Mouse (Mus musculus) kidney, embryonic 14.5 days (tissue): ENCODE measurements around the gene Gm10972. TPM values are rescaled to one million over a fixed set of nuclear protein-coding genes. Genes with fewer than 3 reads are reported as not detected.

ENCODE experiments used
- ATAC-seq: fragments of 200-750 bp; cut with Nextera tagmentation; 2 replicates; pipeline ENCODE4 v1.8.0; 2017; ENCODE audit warnings: moderate number of reproducible peaks, mild to moderate bottlenecking, moderate TSS enrichment, moderate library complexity; ENCODE audit not compliant: low FRiP score, low TSS enrichment
- H3K27ac ChIP-seq: fragments of 300-500 bp; sonication (generic); 2 replicates; pipeline ENCODE4 v1.5.1; 2014; ENCODE audit warnings: low read depth, mild to moderate bottlenecking, low read length, moderate library complexity, mixed read lengths
- H3K27me3 ChIP-seq: fragments of 300-500 bp; sonication (generic); 2 replicates; pipeline ENCODE4 v1.6.1; 2014; ENCODE audit warnings: mild to moderate bottlenecking, low read length; ENCODE audit not compliant: control insufficient read depth, insufficient read depth
- H3K36me3 ChIP-seq: fragments of 300-500 bp; sonication (generic); 2 replicates; pipeline ENCODE4 v1.6.1; 2014; ENCODE audit warnings: low read length, mixed read lengths; ENCODE audit not compliant: control insufficient read depth, insufficient read depth
- H3K4me1 ChIP-seq: fragments of 300-500 bp; sonication (generic); 2 replicates; pipeline ENCODE4 v1.6.1; 2014; ENCODE audit warnings: low read length, mixed read lengths; ENCODE audit not compliant: control insufficient read depth, insufficient read depth
- H3K4me2 ChIP-seq: fragments of 300-500 bp; sonication (generic); replicated peaks from 2 replicates; pipeline ENCODE4 v1.6.1; 2014; ENCODE audit warnings: low read depth, mild to moderate bottlenecking, low read length
- H3K4me3 ChIP-seq: fragments of 300-500 bp; sonication (generic); 2 replicates; pipeline ENCODE4 v1.5.1; 2014; ENCODE audit warnings: mild to moderate bottlenecking, low read length
- H3K9ac ChIP-seq: fragments of 300-500 bp; sonication (generic); 2 replicates; pipeline ENCODE4 v1.6.1; 2014; ENCODE audit warnings: low read depth, mild to moderate bottlenecking, low read length, moderate library complexity
- H3K9me3 ChIP-seq: fragments of 300-500 bp; sonication (generic); 2 replicates; pipeline ENCODE4 v1.6.1; 2016; ENCODE audit warnings: low read length; ENCODE audit not compliant: control insufficient read depth
- WGBS: fragments of 180-500 bp; shearing (Covaris S2); extraction: QIAGEN DNeasy Blood & Tissue Kit; methylation state at CpG from one replicate; pipeline ENCODE4 v1.1.7; 2014; 5-methylcytosine and 5-hydroxymethylcytosine counted together
- polyA plus RNA-seq: library from polyadenylated mRNA; unstranded; fragments of >200 nt; fragmentation: Nextera tagmentation; extraction: Ambion mirVana; gene quantifications from 2 replicates; pipeline ENCODE4 v1.2.1, GENCODE M21; 2014

Gm10972 gene
- polyA plus RNA-seq, 1 experiment from 2014 or later, result not detected

- H3K27me3 ChIP-seq, result no peaks in the 10 kb centered on the region
- no peak overlapping the region for H3K27ac ChIP-seq
- H3K9me3 ChIP-seq, result no peaks in the 10 kb centered on the region
- H3K4me1 ChIP-seq, result no peaks in the 10 kb centered on the region
- peak; percentile 76 for ATAC-seq
- H3K4me3 ChIP-seq, result no peak overlapping the region
- H3K9ac ChIP-seq, result no peak overlapping the region
- WGBS, result 61% methylated on average over 7 of the region's 7 CpGs
- H3K36me3 ChIP-seq, result no peaks in the 10 kb centered on the region
- H3K4me2 ChIP-seq, result no peak overlapping the region
Observed at GRCm38 (mm10) chr3:94613258-94613878, 29.5 kb upstream of the Gm10972 start.

- Histone ChIP-seq H3K4me3 (no peak overlapping the region), H3K27ac (no peak overlapping the region), H3K4me1 (no peaks in the 10 kb centered on the region), H3K27me3 (no peaks in the 10 kb centered on the region), H3K9ac (no peak overlapping the region), H3K36me3 (no peaks in the 10 kb centered on the region; the same call in 1 of the 2 replicates), H3K4me2 (no peak overlapping the region), H3K9me3 (no peaks in the 10 kb centered on the region)
- no peak for ATAC-seq
- WGBS, result 84% methylated on average over 4 of the region's 4 CpGs
Observed at GRCm38 (mm10) chr3:94616717-94617116, 26.2 kb upstream of the Gm10972 start.

- Histone ChIP-seq H3K9ac (no peak overlapping the region), H3K36me3 (no peaks in the 10 kb centered on the region; the same call in 1 of the 2 replicates), H3K27me3 (no peaks in the 10 kb centered on the region), H3K4me1 (no peaks in the 10 kb centered on the region), H3K4me2 (no peak overlapping the region), H3K9me3 (no peaks in the 10 kb centered on the region), H3K4me3 (no peak overlapping the region), H3K27ac (no peak overlapping the region)
- ATAC-seq, result no peak
- WGBS, result 86% methylated on average over 11 of the region's 11 CpGs
Observed at GRCm38 (mm10) chr3:94621740-94622507, 21.0 kb upstream of the Gm10972 start.

GRCm38 (mm10) chr3:94622550-94622949 lies 20.4 kb upstream of the Gm10972 start:
- Histone ChIP-seq H3K9ac (no peak overlapping the region), H3K4me1 (no peaks in the 10 kb centered on the region), H3K27me3 (no peaks in the 10 kb centered on the region), H3K9me3 (no peaks in the 10 kb centered on the region), H3K36me3 (no peaks in the 10 kb centered on the region; the same call in 1 of the 2 replicates), H3K4me3 (no peak overlapping the region), H3K27ac (no peak overlapping the region), H3K4me2 (no peak overlapping the region)
- no peak for ATAC-seq
- WGBS, result 93% methylated on average over 10 of the region's 10 CpGs

- Histone ChIP-seq H3K27ac (no peak overlapping the region), H3K4me2 (no peak overlapping the region), H3K9me3 (no peaks in the 10 kb centered on the region), H3K36me3 (no peaks in the 10 kb centered on the region; the same call in 1 of the 2 replicates), H3K9ac (no peak overlapping the region), H3K27me3 (no peaks in the 10 kb centered on the region), H3K4me3 (no peak overlapping the region), H3K4me1 (no peaks in the 10 kb centered on the region)
- ATAC-seq, result no peak
- 84% methylated on average over 4 of the region's 4 CpGs for WGBS
Observed at GRCm38 (mm10) chr3:94624281-94624680, 18.6 kb upstream of the Gm10972 start.

- no peaks in the 10 kb centered on the region for H3K9me3 ChIP-seq
- no peak overlapping the region for H3K9ac ChIP-seq
- no peak for ATAC-seq
- H3K36me3 ChIP-seq, result no peaks in the 10 kb centered on the region
- no peaks in the 10 kb centered on the region for H3K4me1 ChIP-seq
- H3K4me2 ChIP-seq, result no peak overlapping the region
- 86% methylated on average over 5 of the region's 5 CpGs for WGBS
- H3K27me3 ChIP-seq, result no peaks in the 10 kb centered on the region
- no peak overlapping the region for H3K27ac ChIP-seq
- H3K4me3 ChIP-seq, result no peak overlapping the region
Observed at GRCm38 (mm10) chr3:94628712-94629111, 14.2 kb upstream of the Gm10972 start.

GRCm38 (mm10) chr3:94629876-94630275 lies 13.0 kb upstream of the Gm10972 start:
- 83% methylated on average over 3 of the region's 3 CpGs for WGBS
- Histone ChIP-seq H3K4me3 (no peak overlapping the region), H3K27ac (no peak overlapping the region), H3K36me3 (no peaks in the 10 kb centered on the region), H3K27me3 (no peaks in the 10 kb centered on the region), H3K4me2 (no peak overlapping the region), H3K4me1 (no peaks in the 10 kb centered on the region), H3K9ac (no peak overlapping the region), H3K9me3 (no peaks in the 10 kb centered on the region)
- ATAC-seq, result no peak

GRCm38 (mm10) chr3:94648755-94649590 lies 6.1 kb downstream of the Gm10972 start:
- no peaks in the 10 kb centered on the region for H3K9me3 ChIP-seq
- no peaks in the 10 kb centered on the region for H3K27me3 ChIP-seq
- no peak overlapping the region; the same call in 1 of the 2 replicates for H3K27ac ChIP-seq
- 36% methylated on average over 6 of the region's 6 CpGs for WGBS
- H3K4me1 ChIP-seq, result 0 out of 2 replicates have a peak, but pooled peaks cover 3% of the 10 kb centered on the region
- no peaks in the 10 kb centered on the region for H3K36me3 ChIP-seq
- H3K9ac ChIP-seq, result no peak overlapping the region
- ATAC-seq, result peak; percentile 76
- no peak overlapping the region for H3K4me3 ChIP-seq
- H3K4me2 ChIP-seq, result no peak overlapping the region
